Mouse (Mus musculus) mouse embryonic stem cell (cell line): ENCODE results near the gene Nit2.
"Not testable (repeated sequence)": the region's sequence is repeated elsewhere in the genome, so short reads cannot be mapped to it uniquely, and the experiment has no call there.

ENCODE experiments used
- in situ Hi-C, 2 experiments: fragments of 300-500 bp; cut with MboI; formaldehyde crosslinking; loops; 1 replicate in 1 of 2; 3 replicates in 1 of 2; pipeline ENCODE4 v1.14.3; 2019 to 2020; ENCODE audit warnings: low sequenced_read_pairs in 2 of 2, low pct_unique_long_range_greater_than_20kb in 1 of 2, mixed read lengths in 1 of 2; ENCODE audit not compliant: unreplicated experiment in 1 of 2

Gene Nit2

DNA sequence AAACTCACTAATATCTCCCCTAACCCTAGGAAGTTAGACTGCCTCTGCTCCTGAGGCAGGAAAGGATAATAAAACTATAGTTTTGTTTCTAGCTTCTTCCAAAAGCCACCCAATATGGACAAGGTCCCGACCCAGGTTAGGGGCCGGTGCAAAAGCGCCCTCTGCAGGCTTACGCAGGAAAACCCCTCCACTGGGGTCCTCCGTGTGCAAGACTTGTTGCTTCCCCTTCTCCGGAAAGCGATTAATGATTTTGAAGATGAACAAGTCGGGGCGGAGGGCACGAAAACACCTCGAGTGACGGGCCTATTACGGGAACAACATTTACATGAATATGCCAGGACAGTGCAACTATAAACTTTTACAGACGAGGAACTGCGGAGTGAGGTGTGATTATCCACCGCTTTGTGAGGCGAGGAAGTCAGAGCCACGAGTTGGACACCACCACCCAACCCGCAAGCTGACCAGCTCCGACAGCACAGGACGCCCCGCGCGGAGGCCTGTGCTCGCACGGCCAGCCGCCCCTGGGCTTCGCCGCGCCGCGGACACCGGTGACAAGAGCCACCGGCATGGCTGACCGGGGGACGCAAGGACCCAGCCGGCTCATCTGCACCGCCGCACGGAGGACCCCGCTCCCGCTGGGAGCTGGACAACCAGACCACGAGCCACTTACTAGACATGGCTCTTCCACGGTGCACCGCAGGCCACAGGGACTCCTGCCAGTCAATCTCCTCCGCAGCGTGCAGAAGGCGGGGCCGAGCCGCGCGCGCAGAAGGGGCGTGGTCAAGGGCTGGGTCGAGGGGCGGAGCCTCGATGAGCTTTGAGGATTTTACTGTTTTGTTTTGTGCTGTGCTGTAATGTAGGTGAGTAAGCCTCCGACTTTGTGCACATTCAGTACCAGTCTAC, at the start of gene Nit2:
Gene Nit2 (minus strand): TSS at position 731 of the 903 bp plus-strand sequence.
- in situ Hi-C loops, result no loop called here

- in situ Hi-C loops, result no loop called here
Measured at GRCm38 (mm10) chr16:57215957-57216356, 48.8 kb upstream of the Nit2 start.

DNA sequence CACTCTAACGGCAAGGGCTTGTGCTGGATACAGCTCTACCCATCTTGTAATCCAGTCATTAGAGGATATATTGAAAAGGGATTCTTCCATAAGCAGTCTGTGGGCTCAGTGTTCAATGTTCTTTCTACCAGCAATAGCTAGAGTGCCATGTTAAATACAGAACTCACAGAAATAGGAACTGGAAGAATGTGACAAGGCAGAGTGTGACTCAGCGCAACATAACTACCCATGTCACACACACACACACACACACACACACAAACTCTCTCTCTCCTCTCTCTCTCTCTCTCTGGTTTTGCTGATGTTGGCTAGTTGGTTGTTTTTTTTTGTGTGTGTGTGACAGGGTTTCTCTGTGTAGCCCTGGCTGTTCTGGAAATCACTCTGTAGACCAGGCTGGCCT, 43.9 kb upstream of the Nit2 start:
- in situ Hi-C loops, result no loop called here

DNA sequence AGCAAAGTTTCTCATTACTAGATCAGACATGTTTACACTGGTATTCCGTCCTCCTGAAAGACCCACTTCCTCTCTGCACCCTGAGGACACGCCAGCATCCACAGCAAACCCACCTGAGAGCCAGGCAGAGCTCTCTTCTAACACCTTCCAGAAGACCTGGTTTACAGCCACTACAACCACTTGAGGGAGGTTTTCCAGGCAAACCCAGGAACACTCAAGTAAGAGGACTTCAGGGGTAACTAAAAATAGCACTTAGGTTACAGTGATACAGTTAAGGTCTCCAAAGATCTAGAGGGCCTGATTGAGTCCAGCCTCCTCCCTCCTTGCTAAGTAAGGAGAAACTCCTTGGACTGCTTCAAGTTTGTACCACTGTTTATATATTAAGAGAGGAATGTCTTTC, 41.2 kb upstream of the Nit2 start:
- in situ Hi-C loops, result no loop called here

GRCm38 (mm10) chr16:57197281-57197680, 30.1 kb upstream of the Nit2 start:
- in situ Hi-C loops, result no loop called here

DNA sequence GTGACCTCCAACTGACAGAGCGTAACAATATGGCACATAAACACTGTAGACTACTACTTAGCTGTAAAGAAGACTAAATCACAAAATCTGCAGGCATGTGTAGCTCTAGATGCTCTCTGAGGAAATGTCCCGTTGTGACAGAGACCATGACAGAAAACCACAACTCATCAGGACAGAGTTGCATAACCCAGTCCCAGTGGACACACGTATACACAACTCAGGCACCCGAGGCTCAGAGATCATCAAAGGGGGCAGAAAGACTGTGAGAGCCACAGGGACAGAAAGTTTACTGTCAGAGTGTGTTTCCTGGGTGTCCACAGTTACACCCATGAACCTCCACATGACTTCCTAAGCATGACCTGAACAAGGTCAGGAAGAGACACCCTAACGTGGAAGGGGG, 29.4 kb upstream of the Nit2 start:
- in situ Hi-C loops, result no loop called here

- in situ Hi-C loops, result no loop called here
Measured at GRCm38 (mm10) chr16:57191214-57191613, 24.1 kb upstream of the Nit2 start.

DNA sequence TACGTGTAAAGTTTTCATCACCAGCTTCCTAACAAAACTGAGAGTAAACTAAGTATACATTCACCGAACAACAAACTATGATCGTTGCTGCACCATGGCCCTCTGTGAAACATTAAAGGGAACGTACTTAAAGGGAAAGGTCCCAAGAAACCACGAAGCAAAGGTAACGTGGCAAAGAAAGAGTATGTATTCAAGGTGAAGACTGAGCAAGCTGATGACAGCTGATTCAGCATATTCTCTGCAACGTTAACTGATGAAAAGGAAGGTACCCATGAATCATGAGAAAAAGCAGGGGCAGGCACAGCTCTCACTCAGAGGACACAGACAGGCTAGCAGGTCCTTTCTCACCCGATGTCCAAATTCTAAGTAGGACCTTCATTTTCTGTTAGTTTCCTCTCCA, 23.2 kb upstream of the Nit2 start:
- in situ Hi-C loops, result no loop called here

GRCm38 (mm10) chr16:57189493-57189892, 22.4 kb upstream of the Nit2 start:
- in situ Hi-C loops, result no loop called here

DNA sequence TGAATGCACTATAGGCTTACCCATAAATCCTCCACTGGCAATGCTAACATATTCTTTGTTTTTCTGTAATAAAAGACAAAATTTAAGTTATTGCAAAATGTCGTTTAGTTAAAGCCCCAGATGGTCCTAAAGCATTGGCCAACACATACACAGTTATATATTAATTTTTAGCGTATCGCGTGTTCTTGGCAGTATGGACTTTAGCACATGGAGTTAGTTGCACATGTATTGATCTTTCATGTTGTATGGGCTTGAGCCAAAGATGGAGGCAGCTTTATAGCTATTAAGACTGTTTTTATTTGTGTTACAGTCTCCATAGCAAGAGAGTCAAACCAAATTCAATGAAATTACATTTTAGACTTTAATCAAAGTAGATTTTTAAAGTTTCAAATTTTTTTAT, 19.5 kb upstream of the Nit2 start:
- in situ Hi-C loops, result no loop called here

DNA sequence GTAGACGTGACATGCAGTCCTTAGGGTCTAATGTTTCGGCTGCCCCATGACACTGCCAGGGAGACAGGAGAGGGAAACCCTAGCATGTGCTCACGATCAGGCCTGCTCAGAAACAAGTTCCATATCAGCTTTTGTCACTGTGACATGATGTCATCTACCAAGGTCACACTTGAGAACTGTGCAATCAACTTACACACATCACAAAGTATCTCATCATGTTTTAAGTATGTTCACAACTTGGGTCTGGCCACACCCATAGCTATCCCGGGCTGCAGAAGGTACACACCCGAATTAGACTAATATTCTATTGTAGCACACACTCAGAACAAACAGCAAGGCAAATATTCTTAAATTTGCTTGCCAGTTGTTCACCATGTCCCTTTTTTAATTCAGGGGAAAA, 14.9 kb upstream of the Nit2 start:
- in situ Hi-C loops, result no loop called here

GRCm38 (mm10) chr16:57181180-57181579, 14.0 kb upstream of the Nit2 start:
- in situ Hi-C loops, result no loop called here

GRCm38 (mm10) chr16:57177664-57178063, 10.5 kb upstream of the Nit2 start:
- in situ Hi-C loops, result no loop called here

DNA sequence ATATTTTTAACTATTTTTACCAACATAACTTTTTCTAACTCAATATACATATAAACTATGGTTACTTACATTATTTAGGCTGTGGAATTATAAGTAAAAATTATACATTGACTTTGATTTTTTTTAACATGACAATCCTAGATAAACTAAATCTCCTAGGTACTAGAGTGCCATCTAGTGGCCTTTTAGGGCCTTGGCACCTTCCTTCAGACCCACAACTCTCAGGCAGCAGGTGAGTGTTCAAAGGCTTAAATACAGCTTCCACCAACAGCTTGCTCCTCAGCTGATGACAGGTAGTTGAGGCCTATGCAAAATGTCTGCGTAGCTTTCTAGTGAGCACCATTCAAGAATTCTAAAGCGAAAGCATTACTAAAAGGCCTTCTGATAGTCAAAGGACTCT, 10.1 kb upstream of the Nit2 start:
- in situ Hi-C loops, result no loop called here

DNA sequence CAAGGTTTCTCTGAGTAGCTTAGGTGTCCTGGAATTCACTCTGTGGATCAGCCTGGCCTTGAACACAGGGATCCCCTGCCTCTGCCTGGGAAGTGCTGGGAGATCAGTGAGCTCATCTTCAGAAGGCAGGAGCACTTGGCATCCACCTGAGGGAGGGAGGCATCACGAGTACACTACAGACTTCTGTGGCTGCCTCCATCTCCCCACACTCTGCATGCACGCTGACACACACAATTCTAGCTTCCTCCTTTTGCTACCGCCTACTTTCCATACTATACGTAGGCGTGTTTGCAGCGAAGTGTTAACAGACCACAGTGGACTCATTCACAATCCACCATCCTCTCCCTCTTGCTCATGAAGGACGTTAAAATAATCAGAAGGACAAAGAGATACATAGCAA, 9.1 kb upstream of the Nit2 start:
- in situ Hi-C loops, result no loop called here

GRCm38 (mm10) chr16:57175751-57176150, 8.6 kb upstream of the Nit2 start:
- in situ Hi-C loops, result no loop called here

DNA sequence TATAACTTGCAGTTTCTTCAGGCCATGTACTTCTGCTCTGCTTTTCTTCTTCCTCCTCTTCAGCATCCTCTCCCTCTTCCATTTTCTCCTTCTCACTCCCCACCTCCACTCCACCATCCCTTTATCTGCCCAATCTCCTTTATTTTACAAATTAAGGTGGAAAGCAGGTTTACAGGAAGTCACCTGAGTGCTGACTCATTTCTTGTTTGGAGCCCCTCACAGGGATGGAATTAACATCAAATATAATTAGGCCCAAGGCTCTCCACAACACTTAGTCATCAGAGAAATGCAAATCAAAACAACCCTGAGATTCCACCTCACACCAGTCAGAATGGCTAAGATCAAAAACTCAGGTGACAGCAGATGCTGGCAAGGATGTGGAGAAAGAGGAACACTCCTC, 7.3 kb upstream of the Nit2 start:
- in situ Hi-C loops, result not testable (repeated sequence)

DNA sequence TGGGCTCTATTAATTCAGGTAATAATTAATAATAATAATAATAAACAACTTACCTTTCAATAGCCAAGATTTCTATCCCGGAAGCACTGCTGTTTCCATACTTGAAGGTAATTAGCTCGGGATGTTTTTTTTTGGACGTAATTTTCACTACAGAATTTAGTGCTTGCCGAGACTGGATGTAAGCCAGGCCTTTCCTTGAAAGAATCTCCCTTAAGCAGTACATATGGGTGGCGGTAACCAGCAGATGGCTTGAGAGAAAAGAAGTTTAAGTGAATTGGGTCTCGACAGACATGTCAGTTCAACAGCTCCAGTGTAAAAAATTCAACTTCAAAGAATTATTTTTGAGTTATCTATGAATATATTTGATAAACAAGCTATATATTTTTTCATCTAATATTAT, 4.4 kb upstream of the Nit2 start:
- in situ Hi-C loops, result no loop called here

DNA sequence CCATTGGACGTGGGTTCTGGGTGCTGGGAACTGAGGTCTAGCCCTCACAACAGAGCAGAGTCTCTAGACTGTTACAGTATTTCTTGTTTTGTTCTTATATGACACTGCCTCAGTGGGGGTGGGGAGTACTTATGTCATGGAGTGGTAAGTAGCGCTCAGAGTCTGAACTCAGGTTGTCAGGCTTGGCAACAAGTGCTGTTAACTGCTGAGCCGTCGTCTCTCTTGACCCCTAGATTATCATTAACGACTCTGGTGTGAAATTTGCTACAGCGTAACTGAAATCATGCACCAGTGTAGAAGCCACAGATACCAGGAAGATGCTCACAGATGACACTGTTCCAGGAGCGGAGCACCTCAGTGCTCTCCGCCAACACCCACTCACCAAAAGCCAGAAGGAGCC, 4.0 kb upstream of the Nit2 start:
- in situ Hi-C loops, result no loop called here

DNA sequence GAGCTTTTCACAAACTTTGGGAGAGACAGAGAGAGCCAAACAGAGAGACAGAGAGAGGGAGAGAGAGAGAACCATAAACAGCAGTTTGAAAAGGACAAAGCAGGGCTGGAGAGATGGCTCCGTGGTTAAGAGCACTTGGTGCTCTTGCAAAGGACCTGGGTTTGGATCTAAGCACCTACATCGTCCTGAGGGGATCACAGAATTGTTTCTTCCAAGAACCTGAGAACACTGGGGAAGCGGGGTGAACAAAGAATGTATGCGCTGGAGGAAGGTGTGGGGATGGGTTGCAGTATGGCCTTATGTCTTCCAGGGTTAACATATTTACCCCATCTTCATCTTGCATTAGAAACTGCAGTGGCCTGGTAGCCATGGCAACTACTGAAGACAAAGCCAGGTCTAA, 1.1 kb upstream of the Nit2 start:
- in situ Hi-C loops, result no loop called here
